Mouse (Mus musculus): Measurements from ENCODE around the gene Snrnp25. TPM values are rescaled to one million over a fixed set of nuclear protein-coding genes. Genes with fewer than 3 reads are reported as not detected.

The Snrnp25 gene
- total and polyA plus RNA-seq, 3 experiments = 106 to 208 (median 123) TPM

GRCm38 (mm10) chr11:32245614-32246013 lies 40.4 kb downstream of the Snrnp25 start:
- no peaks in the 10 kb centered on the region for H3K9me3 ChIP-seq (replicated peaks; ENCODE audit: low read length)
- no peak for DNase-seq (ENCODE audit: extremely low read depth)
- H3K27me3 ChIP-seq (replicated peaks) = no peaks in the 10 kb centered on the region
- no peak overlapping the region for H3K9ac ChIP-seq (ENCODE audit: insufficient read depth, low read depth)
- no peak overlapping the region for H3K4me2 ChIP-seq (ENCODE audit: insufficient read depth, low read depth, poor library complexity, severe bottlenecking)
- H3K4me3 ChIP-seq (replicated peaks in 1 of 3; ENCODE audit: low read depth in 2 of 3, low read length in 2 of 3, poor library complexity in 1 of 3) = no peak overlapping the region
- no peak for TF ChIP-seq JUND (conservative IDR thresholded peaks at IDR 0.05; ENCODE audit: low read depth, low read length)
- TF ChIP-seq SMC3 (IDR thresholded peaks at IDR 0.05; ENCODE audit: low read depth, low read length) = no peak
- TF ChIP-seq POLR2A (IDR thresholded peaks at IDR 0.05; ENCODE audit: low read depth, low read length) = no peak
- TF ChIP-seq JUN (IDR thresholded peaks at IDR 0.05; ENCODE audit: insufficient read depth, low read depth, low read length) = no peak
- no peak for TF ChIP-seq CHD2 (IDR thresholded peaks at IDR 0.05; ENCODE audit: low read length)
- TF ChIP-seq GABPA (IDR thresholded peaks at IDR 0.05; ENCODE audit: insufficient replicate concordance, low read depth, low read length) = no peak
- TF ChIP-seq MEF2A (IDR thresholded peaks at IDR 0.05; ENCODE audit: borderline replicate concordance, low read depth, low read length) = no peak
- no peak for TF ChIP-seq RCOR1 (conservative IDR thresholded peaks at IDR 0.05; ENCODE audit: low read depth, low read length)
- no peak for TF ChIP-seq POLR2AphosphoS2 (IDR thresholded peaks at IDR 0.05; ENCODE audit: low read depth, low read length)
- no peak for TF ChIP-seq NRF1 (IDR thresholded peaks at IDR 0.05; ENCODE audit: low read depth, low read length)
- peaks cover 0 to 48% of the 10 kb centered on the region in 2 experiments; a peak in 2 of 4 replicates for H3K4me1 ChIP-seq (ENCODE audit: control insufficient read depth in 1 of 2, insufficient read depth in 2 of 2)
- no peak overlapping the region for H3K27ac ChIP-seq (ENCODE audit: insufficient read depth, low read depth)
- H3K79me2 ChIP-seq (replicated peaks; ENCODE audit: control insufficient read depth, extremely low read depth, insufficient read depth, poor library complexity, severe bottlenecking) = no peaks in the 10 kb centered on the region
- dilution Hi-C loops (cut with MboI; ENCODE audit: extremely low pct_ligation_motif_present, extremely low pct_unique_long_range_greater_than_20kb, low sequenced_read_pairs) (no loop called here), in situ Hi-C loops (cut with MboI; ENCODE audit: low pct_ligation_motif_present, low pct_unique_long_range_greater_than_20kb, low sequenced_read_pairs) (no loop called here)
- peaks cover 68 to 97% of the 10 kb centered on the region in 2 experiments for H3K36me3 ChIP-seq (replicated peaks in 1 of 2; ENCODE audit: control insufficient read depth in 1 of 2, insufficient read depth in 1 of 2, low read length in 1 of 2)

- in situ Hi-C loops (cut with MboI; ENCODE audit: low pct_ligation_motif_present, low pct_unique_long_range_greater_than_20kb, low sequenced_read_pairs) = no loop called here
- Histone ChIP-seq H3K27ac (ENCODE audit: insufficient read depth, low read depth) (no peak overlapping the region), H3K27me3 (replicated peaks) (no peaks in the 10 kb centered on the region), H3K9ac (ENCODE audit: insufficient read depth, low read depth) (no peak overlapping the region), H3K4me1 (ENCODE audit: control insufficient read depth in 1 of 2, insufficient read depth in 2 of 2) (peaks cover 0 to 57% of the 10 kb centered on the region in 2 experiments; a peak in 2 of 4 replicates), H3K4me3 (replicated peaks in 1 of 3; ENCODE audit: low read depth in 2 of 3, low read length in 2 of 3, poor library complexity in 1 of 3) (no peak overlapping the region), H3K4me2 (ENCODE audit: insufficient read depth, low read depth, poor library complexity, severe bottlenecking) (no peak overlapping the region), H3K79me2 (replicated peaks; ENCODE audit: control insufficient read depth, extremely low read depth, insufficient read depth, poor library complexity, severe bottlenecking) (no peaks in the 10 kb centered on the region), H3K36me3 (replicated peaks in 1 of 2; ENCODE audit: control insufficient read depth in 1 of 2, insufficient read depth in 1 of 2, low read length in 1 of 2) (peaks cover 69 to 97% of the 10 kb centered on the region in 2 experiments), H3K9me3 (replicated peaks; ENCODE audit: low read length) (no peaks in the 10 kb centered on the region)
- dilution Hi-C loops (cut with MboI; ENCODE audit: extremely low pct_ligation_motif_present, extremely low pct_unique_long_range_greater_than_20kb, low sequenced_read_pairs) = no loop called here
- no peak for DNase-seq (ENCODE audit: extremely low read depth)
- TF ChIP-seq MAX (IDR thresholded peaks at IDR 0.05; ENCODE audit: low read length) (no peak), RCOR1 (conservative IDR thresholded peaks at IDR 0.05; ENCODE audit: low read depth, low read length) (no peak), ZNF384 (IDR thresholded peaks at IDR 0.05; ENCODE audit: low read depth, low read length) (no peak), CHD2 (IDR thresholded peaks at IDR 0.05; ENCODE audit: low read length) (no peak), POLR2A (IDR thresholded peaks at IDR 0.05; ENCODE audit: low read depth, low read length) (no peak), EP300 (IDR thresholded peaks at IDR 0.05; ENCODE audit: low read length) (no peak), PAX5 (IDR thresholded peaks at IDR 0.05; ENCODE audit: low read length) (no peak), SIN3A (IDR thresholded peaks at IDR 0.05; ENCODE audit: low read length) (no peak), ZKSCAN1 (IDR thresholded peaks at IDR 0.05; ENCODE audit: borderline replicate concordance, low read depth, low read length) (no peak), SMC3 (IDR thresholded peaks at IDR 0.05; ENCODE audit: low read depth, low read length) (peak; percentile 80), ELF1 (IDR thresholded peaks at IDR 0.05; ENCODE audit: low read depth, low read length) (no peak), BHLHE40 (IDR thresholded peaks at IDR 0.05; ENCODE audit: low read depth, low read length) (no peak), ETS1 (conservative IDR thresholded peaks at IDR 0.05; ENCODE audit: low read depth, low read length) (no peak), JUN (IDR thresholded peaks at IDR 0.05; ENCODE audit: insufficient read depth, low read depth, low read length) (no peak), ZC3H11A (IDR thresholded peaks at IDR 0.05; ENCODE audit: low read depth, low read length) (no peak), USF1 (IDR thresholded peaks at IDR 0.05; ENCODE audit: low read depth, low read length) (no peak), JUND (conservative IDR thresholded peaks at IDR 0.05; ENCODE audit: low read depth, low read length) (no peak), MXI1 (IDR thresholded peaks at IDR 0.05; ENCODE audit: low read depth, low read length) (no peak), TCF12 (IDR thresholded peaks at IDR 0.05; ENCODE audit: low read depth, low read length) (no peak), NELFE (IDR thresholded peaks at IDR 0.05; ENCODE audit: low read depth, low read length) (no peak), MAFK (IDR thresholded peaks at IDR 0.05; ENCODE audit: insufficient replicate concordance, low read length) (no peak), IRF4 (IDR thresholded peaks at IDR 0.05; ENCODE audit: low read depth, low read length) (peak; percentile 41; the same call in 1 of the 2 replicates), GABPA (IDR thresholded peaks at IDR 0.05; ENCODE audit: insufficient replicate concordance, low read depth, low read length) (no peak), KAT2A (IDR thresholded peaks at IDR 0.05; ENCODE audit: insufficient replicate concordance, low read length) (no peak), USF2 (conservative IDR thresholded peaks at IDR 0.05; ENCODE audit: low read depth, low read length) (no peak), MAZ (IDR thresholded peaks at IDR 0.05; ENCODE audit: low read depth, low read length) (no peak), MEF2A (IDR thresholded peaks at IDR 0.05; ENCODE audit: borderline replicate concordance, low read depth, low read length) (no peak), UBTF (IDR thresholded peaks at IDR 0.05; ENCODE audit: low read depth, low read length) (no peak), RAD21 (IDR thresholded peaks at IDR 0.05; ENCODE audit: low read depth, low read length) (peak; percentile 70), NRF1 (IDR thresholded peaks at IDR 0.05; ENCODE audit: low read depth, low read length) (no peak), CTCF (conservative IDR thresholded peaks at IDR 0.05 in 1 of 2, IDR thresholded peaks at IDR 0.05 in 1 of 2; ENCODE audit: low read depth in 2 of 2, low read length in 2 of 2) (peak; percentile 43 to 78)
These were observed 41.9 kb downstream of the Snrnp25 start for GRCm38 (mm10) chr11:32247068-32247467.
